Mouse (Mus musculus) spleen, postnatal 4 days (tissue): Measurements from ENCODE around the gene Sfmbt1.

Experiments used
- DNase-seq, 2 experiments: peaks; one replicate each; pipeline ENCODE4 v3.0.0; 2022; ENCODE audit warnings: low spot score in 2 of 2

Gene Sfmbt1

GRCm38 (mm10) chr14:30870206-30871147 lies 155.8 kb downstream of the Sfmbt1 start:
- no peak for DNase-seq
